Mouse (Mus musculus) cerebellum, adult 11 months (tissue): ENCODE data around the gene Zkscan17.

Experiments
- DNase-seq: peaks from one replicate; pipeline ENCODE4 v3.0.0; 2022

Gene Zkscan17

DNA sequence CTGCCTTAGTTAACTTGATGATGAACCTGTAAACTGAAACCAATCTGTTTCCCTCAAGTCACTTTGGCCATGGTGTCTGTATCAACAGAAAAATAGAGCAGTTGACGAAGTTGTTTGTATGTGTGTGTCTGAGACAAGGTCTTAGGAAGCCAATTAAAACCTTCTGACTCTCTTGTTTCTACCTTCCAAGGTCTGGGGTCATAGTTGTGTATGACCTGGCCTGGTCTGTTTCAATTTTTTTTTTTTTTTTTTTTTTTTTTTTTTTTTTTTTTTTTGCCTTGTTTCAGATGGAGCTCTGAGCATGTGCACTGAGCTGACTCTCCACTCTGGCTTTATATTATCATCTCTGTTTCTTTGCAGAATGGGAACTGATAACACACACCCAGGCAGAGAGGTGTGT lies 9.1 kb downstream of the Zkscan17 start:
- no peak for DNase-seq

DNA sequence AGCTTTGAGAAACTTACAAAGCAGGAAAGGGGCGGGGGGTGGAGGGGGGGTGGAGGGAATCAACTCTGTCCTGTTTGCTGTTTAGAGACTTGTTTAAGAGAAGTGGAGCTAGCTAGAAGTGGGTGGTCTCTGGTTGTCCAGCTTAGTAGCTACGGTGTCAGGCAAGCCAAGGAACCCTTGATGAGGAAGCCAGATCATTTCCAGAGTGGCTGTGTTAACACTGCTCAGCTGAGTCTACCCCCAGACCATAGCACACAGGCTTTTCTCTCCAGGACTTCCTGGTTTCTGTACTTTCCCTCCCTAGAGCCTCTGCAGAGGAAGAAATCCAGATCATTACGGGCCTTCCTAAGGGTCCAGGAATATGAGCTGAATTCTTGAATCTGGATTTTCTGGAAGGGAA lies 11.8 kb downstream of the Zkscan17 start:
- DNase-seq = no peak

DNA sequence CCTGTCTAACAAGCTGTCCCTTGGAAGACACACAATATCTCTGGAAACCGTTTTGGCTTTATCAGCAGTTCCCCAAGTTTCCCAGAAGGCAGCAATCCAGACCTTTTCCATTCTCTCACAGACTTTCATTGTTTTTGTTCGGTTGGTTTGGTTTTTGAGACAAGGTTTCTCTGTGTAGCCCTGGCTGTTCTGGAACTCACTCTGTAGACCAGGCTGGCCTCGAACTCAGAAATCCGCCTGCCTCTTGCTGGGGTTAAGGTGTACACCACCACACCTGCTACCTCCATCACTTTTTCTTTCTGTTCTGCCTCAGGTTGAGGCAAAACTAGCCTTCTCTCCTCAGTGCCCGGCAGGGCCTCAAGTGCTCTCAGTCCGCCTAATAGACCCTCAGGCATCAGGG lies 12.2 kb downstream of the Zkscan17 start:
- DNase-seq = no peak

DNA sequence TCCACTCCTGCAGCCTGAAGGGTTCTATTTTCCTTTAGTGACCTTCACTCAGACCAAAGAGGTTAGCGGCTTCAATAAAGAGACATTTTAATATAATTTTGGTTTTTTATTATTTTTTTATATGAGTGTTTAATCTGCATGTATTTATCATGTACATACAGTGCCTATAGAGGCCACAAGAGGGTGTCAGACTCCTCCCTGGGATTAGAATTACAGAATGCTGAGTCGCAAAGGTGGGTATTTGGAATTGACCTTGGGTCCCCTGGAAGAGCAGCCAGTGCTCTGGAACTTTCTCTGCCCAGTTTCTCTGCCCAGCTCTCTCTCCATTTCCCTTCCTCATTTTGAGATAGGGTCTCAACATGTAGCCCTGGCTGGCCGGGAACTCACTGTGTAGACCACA lies 13.0 kb downstream of the Zkscan17 start:
- DNase-seq = no peak

DNA sequence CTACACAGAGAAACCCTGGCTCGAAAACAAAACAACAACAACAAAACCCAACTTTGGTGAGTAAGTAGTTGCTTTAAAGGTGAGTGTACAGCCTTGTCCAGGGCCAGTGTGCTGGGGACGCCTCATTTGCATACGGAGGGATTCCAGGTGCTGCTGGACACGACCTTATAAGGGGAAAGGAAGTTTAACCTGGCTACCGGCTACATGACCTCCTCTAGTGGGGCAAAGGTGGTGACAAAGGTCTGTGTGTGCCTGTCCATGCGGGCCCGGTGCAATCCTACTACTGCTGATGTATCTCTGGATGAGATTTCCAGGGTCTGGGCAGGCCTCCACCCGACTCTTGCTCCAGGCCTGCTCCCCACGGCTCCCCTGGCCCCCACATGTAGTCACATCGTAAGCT lies 13.8 kb downstream of the Zkscan17 start:
- DNase-seq = no peak

DNA sequence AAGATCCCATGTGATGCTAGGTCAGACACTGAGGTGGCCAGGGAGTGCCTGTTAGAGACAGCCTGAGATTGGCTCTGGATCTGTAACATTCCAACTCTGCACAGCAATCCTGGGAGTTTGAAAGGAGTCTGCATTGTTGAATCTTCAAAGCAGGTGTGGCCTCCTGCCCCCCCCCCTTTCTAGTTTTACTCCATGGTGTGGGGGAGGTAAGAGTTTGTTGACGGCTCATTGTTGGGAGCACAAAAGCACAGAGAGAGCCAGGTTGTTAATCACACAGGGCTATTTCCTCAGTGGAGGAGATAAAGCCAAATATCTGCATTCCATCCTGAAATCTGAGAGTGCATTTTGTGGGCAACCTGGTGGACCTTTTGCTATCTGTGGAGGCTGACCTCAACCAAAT lies 15.0 kb downstream of the Zkscan17 start:
- DNase-seq = no peak

DNA sequence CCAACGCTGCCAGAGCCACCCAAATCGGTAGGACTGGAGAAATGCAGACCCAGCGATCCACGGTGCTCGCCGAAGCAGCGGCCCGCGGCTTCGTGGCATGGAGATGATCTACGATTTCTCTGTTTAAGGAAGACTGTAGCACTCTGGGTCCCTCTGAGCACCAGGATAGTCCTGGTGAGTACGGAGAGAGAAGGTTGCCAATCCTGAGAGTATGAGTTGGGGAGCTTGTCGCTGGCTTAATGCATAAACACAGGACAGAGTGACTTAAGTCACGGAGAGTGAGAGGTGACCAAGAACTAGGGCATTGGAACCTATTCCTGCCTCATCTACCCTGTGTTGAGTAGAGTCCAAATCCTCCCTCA lies 19.9 kb downstream of the Zkscan17 start:
- DNase-seq = no peak

DNA sequence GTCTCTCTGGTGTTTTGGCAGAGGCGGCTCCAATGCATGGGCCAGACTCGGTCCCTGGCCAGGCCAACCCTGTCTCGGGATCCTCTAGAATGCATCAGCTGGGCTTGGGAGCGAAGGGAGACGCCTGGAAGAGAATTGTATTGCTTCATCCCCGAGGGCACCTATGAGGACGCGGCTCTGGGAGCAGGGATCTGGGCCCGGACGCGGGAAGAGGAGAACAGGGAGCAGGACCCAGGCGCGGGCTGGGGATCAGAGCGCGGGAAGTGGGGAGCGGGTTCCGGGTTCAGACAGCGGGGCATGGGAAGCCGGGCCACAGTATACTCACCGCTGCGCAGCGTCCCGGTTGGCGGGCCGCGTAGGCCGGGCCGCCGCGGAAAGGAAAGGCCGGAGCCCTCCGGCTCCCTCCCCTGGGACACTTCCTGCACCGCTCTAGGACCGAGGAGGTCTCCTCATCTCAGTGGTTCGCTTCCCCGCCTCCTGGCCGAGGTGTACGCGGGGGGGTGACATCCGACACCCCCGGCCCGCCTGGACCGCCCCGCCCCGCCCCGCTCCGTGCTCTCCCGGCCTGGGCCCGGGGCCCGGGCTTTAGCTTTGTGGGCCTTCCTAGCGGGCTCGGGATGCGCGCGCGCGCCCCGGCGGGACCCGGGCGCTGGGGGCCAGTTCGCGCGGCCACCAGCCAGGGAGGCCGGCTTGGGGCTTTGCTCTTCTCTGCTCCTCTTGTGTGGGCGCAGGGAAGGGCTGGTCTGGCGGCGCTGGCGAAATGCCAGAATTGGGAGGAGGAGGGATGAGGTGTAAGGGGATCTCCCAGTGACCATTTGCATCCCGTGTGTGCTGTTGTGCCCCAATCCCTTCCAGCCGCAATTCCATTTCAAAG lies 20.5 kb downstream of the Zkscan17 start:
- DNase-seq = peak; percentile 74

DNA sequence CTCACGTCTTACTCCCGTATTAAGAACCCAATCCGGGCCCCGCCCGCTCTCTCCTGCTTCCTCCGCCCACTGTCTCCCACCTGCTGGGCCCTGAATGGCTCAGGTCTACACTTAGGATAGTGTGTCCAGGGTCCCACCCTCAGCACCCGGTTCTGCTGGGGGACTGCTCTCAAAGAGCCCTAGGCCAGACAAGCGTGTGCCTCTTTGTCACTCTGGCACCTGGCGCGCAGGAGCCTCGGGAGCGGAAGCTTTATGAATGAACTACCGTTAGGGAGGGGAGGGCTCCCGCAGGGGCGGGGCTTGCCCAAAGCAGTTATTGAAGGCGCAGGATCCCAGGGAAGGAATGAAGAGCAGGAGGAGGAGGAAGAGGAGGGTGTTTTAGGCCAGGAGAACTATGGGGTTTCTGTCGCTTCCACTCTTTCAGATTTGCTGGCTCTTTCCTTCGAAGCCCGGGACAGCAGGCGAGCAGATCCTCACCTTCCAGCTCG lies 21.2 kb downstream of the Zkscan17 start:
- DNase-seq = peak; percentile 60

DNA sequence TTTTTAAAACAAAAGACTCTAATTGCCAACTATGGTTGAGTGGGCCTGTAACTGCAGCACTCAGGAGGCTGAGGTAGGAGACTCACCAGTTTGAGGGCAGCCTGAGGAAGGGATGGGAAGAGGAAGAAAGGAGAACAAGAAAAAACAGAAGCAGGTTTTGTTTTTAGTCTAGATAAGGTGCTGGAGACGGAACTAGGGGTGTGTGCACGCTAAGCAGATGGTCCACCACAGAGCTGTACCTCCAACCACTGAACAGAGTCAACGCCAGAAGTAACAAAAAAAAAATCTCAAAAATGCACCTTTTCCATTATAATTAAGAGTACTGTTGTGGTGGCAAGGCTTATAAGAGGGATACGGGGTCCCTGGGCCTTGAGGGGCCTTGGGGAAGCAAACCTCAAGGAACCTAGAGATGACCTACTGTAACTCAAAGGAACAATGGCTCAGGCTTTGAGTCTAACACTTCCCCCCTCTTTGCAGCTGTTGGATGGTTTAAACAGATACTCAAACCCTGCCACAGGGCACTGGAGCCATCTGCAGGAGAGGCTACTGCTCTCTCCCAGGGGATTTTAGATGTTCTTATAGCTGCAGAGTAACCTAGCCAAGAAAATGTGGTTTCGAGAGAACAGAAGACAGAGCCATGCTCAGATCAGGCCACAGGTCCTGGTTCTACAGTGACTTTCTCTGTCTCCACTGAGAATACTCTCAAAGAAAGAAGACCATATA lies 24.4 kb downstream of the Zkscan17 start:
- no peak for DNase-seq

DNA sequence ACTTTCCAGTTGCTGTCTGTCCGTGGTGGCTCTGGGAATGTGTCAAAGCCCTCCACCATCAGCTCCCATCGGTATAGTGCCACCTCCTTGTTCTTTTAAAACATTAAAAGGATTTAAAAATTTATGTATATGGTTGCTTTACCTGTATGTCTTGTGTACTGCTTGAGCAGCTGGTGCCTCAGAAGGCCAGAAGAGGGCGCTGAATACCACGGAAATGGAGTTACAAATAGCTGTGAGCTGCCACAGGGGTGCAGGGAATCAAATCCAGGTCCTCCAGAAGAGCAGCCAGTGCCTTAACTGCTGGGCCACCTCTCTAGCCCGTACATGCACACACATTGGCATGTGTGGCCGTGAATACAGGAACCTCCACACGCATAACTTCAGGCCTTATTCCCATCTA lies 28.8 kb downstream of the Zkscan17 start:
- DNase-seq = no peak

DNA sequence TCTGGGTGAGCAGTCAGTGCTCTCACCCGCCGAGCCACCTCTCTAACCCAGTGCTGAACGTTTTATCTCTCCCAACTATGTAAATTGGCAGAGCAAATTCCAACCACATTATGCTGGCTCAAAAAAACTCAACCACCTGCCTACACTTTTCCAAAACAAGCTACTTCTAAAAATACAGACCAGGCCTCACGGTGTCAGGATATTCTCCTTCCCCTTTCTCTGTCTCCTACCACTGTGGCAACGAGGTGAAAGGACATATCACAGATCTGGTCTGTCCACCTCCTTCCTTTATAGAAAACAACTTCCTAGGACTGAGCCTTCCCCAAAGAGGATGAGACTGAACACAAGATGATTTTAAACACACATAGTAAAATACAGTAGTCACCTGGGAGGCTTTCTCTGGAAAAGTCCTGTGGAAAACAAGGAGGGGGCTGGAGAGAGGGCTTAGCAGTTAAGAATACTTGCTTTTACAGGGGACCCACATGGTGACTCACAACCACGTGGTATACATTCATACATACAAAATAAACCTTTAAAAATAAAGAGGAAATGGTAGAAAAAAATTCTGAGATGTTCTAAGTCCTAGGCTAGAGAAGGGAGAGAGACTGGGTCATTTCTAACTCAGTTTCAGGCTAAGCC lies 29.8 kb downstream of the Zkscan17 start:
- DNase-seq = no peak

DNA sequence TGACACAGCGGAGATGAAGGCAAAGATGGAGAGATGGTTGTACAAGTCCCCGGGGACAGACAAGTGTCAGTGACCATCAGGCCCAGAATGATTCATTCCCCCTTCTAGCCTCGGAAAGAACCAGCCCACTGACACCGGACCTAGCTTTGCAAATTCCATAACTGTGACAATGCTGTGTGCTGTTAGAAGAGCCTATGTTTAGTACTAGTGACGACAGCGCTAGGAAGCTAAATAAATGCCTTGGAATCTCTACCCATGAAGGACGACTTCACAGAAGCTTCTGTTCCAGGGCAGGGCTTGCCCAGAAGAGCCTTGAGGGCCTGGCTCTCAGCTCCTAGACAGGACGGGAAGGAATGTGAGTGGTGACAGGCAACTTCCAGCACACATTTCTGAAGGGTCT lies 40.3 kb downstream of the Zkscan17 start:
- DNase-seq = no peak

DNA sequence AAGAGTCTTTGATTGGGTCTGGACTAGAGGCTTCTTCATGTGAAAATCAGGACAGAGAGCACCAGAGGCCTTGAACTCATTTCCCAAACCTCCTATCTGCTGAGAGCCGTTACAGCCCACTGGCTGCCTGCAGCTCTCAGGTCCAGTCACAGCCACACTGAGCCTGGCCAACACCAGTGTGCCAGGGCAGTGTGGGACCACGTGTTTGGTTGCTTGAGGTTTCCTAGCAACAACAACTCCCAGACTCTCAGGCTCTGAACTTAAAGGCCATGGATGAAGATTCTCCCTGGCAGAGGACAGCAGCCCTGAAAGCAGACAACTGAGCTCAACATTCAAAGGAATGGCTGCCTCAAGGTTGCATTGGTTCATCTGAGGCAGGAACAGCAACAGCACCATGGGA lies 40.9 kb downstream of the Zkscan17 start:
- no peak for DNase-seq

DNA sequence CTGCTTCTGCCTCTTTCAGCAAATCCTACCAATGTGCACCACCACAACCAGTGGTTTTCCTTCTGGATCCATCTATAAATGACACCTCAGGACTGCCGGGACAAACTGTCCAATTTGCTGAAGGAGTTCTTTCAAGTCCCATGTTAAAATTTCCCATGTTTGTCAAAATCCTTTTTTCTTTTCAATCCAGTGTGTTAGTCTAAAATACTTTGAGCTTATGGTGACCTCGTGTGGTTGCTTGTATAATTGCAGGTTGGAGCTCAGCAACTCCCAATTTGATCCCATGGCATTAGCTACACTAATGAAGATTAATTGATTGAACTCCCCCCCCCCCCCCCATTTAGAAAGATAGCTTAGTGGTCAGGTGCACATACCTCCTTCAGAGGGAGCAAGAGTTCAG lies 43.3 kb downstream of the Zkscan17 start:
- no peak for DNase-seq

DNA sequence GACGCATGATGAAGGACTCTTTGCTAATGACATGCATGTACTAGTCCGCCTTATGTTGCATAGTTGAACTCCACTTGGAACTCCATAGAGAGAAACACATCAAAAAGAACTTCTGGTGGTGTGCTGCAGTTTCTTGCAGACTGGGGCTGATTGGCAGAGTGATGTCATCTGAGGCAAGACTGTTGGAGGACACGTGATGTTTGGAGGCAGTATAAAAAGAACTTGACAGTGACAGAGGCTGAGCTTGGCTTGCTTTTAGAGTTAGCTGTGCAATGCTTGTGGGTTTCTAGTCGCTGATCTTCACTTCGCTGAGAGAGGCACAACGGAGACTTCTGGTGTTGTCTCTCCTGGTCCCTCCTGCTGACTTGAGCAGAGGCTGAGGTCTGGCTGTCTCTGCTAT lies 49.3 kb downstream of the Zkscan17 start:
- no peak for DNase-seq

DNA sequence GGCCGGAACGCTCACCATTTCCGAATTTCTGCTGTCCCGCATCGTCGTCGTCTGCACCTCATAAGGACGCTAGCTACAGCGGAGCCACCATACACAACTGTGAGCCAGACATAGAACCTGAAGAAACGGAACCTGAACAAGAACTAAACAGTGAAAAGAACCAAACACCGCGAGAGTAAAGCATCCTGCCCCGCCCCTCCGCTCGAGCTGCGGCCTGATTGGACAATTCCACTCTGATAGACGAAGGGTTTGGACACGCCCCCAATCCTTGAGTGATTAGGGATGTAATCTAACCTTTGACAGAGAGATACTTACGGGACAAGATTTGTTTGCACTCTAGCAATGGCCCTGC lies 54.2 kb downstream of the Zkscan17 start, which contains the start of gene Zfp867:
Gene Zfp867, minus strand, starts transcription at position 149 of the 352 bp plus-strand sequence.
- peak; percentile 84 for DNase-seq

DNA sequence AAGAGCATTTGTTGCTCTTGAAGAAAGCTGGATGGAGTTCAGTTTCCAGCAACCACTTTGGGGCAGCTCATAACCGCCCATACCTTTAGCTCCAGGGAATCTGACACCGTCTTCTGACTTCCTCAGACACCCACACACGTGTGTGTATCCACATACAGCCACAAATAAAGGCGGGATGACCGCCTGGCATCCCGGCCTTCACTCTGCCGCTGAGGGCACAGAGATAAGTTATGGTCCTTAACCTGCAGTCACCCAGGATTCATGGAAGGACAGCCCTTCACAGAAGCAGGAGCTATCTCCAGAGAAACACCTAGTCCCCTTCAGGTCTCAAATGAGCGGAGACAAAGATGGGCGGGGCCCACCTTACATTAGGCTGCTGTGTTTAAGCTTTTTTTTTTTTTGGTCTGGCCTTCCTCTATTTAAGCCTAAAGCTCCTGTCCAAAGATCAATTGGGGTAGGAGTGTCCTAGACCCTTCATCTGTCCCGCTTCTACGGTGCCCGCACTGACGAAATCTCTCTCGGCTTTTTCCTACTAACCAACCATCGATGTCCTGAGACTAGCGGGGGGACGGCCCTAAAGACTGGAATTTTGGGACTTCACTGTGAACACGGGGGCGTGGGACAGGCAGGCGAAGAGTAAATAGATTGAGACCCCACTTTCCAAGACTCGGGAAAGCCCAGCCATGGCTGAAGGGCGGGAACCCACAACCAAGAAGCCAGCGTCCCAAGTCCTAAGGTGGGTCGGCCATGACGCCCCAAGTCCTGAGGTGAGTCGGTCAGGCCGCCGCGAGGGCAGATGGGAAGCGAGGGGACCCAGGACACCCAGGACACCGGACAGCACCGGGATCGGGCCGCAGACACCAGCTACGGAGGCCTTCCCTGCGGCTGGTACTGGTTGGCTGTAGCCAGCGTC lies 54.9 kb downstream of the Zkscan17 start:
- no peak for DNase-seq

DNA sequence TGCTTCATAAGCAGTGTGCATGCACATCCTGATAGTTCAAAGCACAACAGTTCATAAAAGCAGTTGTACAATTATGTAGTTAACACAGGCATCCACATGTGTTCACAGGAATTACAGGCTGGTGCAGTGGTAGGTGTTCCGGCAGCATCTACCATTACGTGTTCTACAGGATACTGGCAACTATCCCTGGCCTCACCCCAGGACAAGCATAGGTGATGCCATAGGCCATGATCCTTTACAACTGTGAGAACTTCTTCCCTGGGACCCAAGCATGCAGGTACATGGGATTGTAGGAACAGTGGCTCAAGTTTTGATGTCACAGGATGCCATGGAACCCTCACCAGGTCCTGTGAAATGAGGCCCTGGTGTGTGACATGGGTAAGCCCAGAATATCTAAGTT lies 66.1 kb downstream of the Zkscan17 start:
- DNase-seq = no peak

DNA sequence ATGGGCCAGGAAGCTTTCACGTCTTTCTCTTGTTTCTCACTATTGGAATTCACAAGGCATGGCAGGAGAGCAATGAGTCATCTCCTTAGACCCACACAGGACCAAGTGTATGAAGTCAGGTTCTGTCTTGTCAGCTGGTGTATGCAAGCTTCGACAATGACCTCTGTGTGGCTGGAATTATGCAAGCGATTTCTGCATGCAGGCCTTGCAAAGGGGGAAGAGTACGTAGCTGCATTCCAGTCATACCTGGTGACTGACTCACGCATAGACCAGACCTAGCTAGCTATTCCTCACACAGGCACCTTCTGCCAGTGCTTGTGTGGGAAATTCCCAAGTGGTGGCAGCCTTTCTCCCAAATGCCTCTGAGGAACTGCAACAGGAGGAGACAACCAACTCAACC lies 67.6 kb downstream of the Zkscan17 start:
- DNase-seq = no peak

DNA sequence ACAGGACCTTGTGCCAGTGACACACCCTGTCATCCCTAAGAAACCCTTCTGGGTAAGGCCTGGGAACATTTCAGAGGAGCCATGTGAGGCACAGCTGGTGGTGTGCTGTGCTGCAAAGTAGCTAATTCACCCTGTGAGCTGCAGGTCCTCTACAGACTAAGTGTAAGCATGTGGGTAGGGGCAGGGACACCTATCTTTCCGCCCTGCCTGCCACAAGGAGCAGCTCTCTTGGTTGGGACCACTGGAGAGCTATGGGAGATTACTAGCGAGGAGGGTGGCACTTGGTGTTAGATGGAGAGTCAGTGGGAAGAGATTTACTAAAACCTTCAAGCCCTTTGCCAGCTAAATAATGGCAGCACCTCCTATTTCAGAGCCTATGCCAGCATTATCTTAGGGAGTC lies 69.7 kb downstream of the Zkscan17 start:
- no peak for DNase-seq

DNA sequence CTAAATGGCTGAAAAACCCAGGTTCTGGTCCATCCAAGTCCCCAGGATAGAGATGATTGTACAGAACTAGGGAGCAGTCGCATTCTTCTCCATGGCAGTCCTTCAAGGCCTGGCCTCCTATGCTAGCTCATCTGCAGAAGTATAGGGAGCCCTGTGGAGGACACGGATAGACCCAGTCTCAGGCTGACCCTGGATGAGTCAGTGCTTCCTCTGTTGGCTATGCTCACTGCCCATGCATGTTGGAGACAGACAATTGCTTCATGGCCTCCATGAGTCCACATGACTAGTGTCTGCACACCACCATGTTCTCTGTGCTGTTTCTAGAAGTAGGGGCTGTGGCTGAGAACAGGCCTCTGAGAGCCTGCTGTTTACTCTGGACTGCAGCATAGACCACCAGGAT lies 70.2 kb downstream of the Zkscan17 start:
- DNase-seq = no peak

DNA sequence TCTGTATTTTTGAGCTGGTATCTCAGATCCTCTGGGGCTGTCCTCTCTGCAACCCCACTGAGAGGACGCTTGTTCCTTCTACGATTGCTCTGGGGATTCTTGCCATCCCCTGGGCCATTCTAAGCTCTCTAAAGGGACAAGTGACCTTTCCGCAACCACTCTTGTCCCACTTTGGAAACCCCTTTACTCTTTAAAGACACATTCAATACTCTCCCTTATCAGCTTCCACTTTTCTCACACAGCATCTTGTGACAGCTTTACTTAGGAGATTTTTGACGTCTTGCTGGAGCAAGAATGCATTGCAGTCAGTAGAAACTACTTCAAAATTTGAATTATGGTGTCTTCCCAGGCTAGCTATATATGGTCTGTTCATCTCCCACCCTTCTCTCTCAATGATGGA lies 75.5 kb downstream of the Zkscan17 start, which contains the start of gene Snap47:
Gene Snap47, minus strand, starts transcription at position 101 of the 400 bp plus-strand sequence.
- no peak for DNase-seq
